In genomic region chr16:45877171-45877570, GRCm38 (mm10) we compare ENCODE assay signal across 8 mouse cellular contexts.
DNase-seq lines count a peak whose midpoint lies in the region; ATAC-seq and TF ChIP-seq lines count a peak whose summit lies in the region.

No protein-coding gene starts in this region.

- WGBS in forebrain, embryonic 16.5 days: 80% methylated on average over 5 of the region's 5 CpGs
- WGBS in forebrain, embryonic 14.5 days: 80% methylated on average over 5 of the region's 5 CpGs
- 59% methylated on average over 5 of the region's 5 CpGs for WGBS in lung, embryonic 15.5 days
- whole genome bisulfite sequencing in lung, adult 2 months: 52% methylated on average over 5 of the region's 5 CpGs
- 88% methylated on average over 5 of the region's 5 CpGs for WGBS in hindbrain, embryonic 12.5 days

- TF ChIP-seq POLR2A in lung, adult 2 months (IDR thresholded peaks at IDR 0.05; ENCODE audit: borderline replicate concordance, extremely low read depth, low read depth, low read length): no peak

- H3K27ac ChIP-seq in forebrain, embryonic 16.5 days (ENCODE audit: low read length): no peak overlapping the region
- H3K27ac ChIP-seq in forebrain, embryonic 14.5 days (ENCODE audit: low read depth, low read length): no peak overlapping the region
- H3K27ac ChIP-seq in lung, embryonic 15.5 days: peak overlapping the region; percentile 44; the same call in 1 of the 2 replicates
- H3K27ac ChIP-seq in hindbrain, embryonic 12.5 days: no peak overlapping the region

- no peak overlapping the region for H3K9ac ChIP-seq in forebrain, embryonic 16.5 days (replicated peaks; ENCODE audit: low read depth, low read length)
- H3K9ac ChIP-seq in forebrain, embryonic 14.5 days (ENCODE audit: low read length): no peak overlapping the region
- H3K9ac ChIP-seq in lung, embryonic 15.5 days: no peak overlapping the region
- no peak overlapping the region for H3K9ac ChIP-seq in hindbrain, embryonic 12.5 days

- no peak for DNase-seq in forebrain, embryonic 14.5 days (ENCODE audit: low spot score)
- no peak for DNase-seq in lung, adult 2 months
- peak; percentile 27 to 68 for DNase-seq in kidney, postnatal 25 days
- DNase-seq in right cerebral cortex, postnatal 36 days (ENCODE audit: low spot score in 2 of 2): peak; percentile 7 to 15
- DNase-seq in adrenal gland, postnatal 4 days (ENCODE audit: low spot score in 2 of 2): no peak

- no peak overlapping the region for H3K4me2 ChIP-seq in forebrain, embryonic 16.5 days (ENCODE audit: low read length)
- H3K4me2 ChIP-seq in forebrain, embryonic 14.5 days (ENCODE audit: low read length): no peak overlapping the region
- H3K4me2 ChIP-seq in lung, embryonic 15.5 days: no peak overlapping the region
- H3K4me2 ChIP-seq in hindbrain, embryonic 12.5 days (replicated peaks): no peak overlapping the region

- no peak overlapping the region for H3K4me3 ChIP-seq in forebrain, embryonic 16.5 days (replicated peaks; ENCODE audit: low read length)
- H3K4me3 ChIP-seq in forebrain, embryonic 14.5 days (ENCODE audit: low read depth, low read length): no peak overlapping the region
- H3K4me3 ChIP-seq in lung, embryonic 15.5 days: no peak overlapping the region
- H3K4me3 ChIP-seq in lung, adult 2 months (replicated peaks; ENCODE audit: extremely low read depth, low read depth, low read length): no peak overlapping the region
- no peak overlapping the region for H3K4me3 ChIP-seq in hindbrain, embryonic 12.5 days

- H3K27me3 ChIP-seq in forebrain, embryonic 16.5 days (replicated peaks; ENCODE audit: control insufficient read depth, insufficient read depth, low read length): no peaks in the 10 kb centered on the region
- H3K27me3 ChIP-seq in forebrain, embryonic 14.5 days (replicated peaks; ENCODE audit: control insufficient read depth, insufficient read depth, low read length): no peaks in the 10 kb centered on the region
- H3K27me3 ChIP-seq in lung, embryonic 15.5 days: no peaks in the 10 kb centered on the region
- H3K27me3 ChIP-seq in hindbrain, embryonic 12.5 days: no peaks in the 10 kb centered on the region

- no peaks in the 10 kb centered on the region for H3K9me3 ChIP-seq in forebrain, embryonic 16.5 days (ENCODE audit: control insufficient read depth, low read length)
- no peaks in the 10 kb centered on the region for H3K9me3 ChIP-seq in forebrain, embryonic 14.5 days (replicated peaks; ENCODE audit: control insufficient read depth, low read length)
- H3K9me3 ChIP-seq in lung, embryonic 15.5 days: no peaks in the 10 kb centered on the region
- H3K9me3 ChIP-seq in hindbrain, embryonic 12.5 days (replicated peaks): no peaks in the 10 kb centered on the region

- no peaks in the 10 kb centered on the region for H3K36me3 ChIP-seq in forebrain, embryonic 16.5 days (ENCODE audit: control insufficient read depth, insufficient read depth)
- H3K36me3 ChIP-seq in forebrain, embryonic 14.5 days (ENCODE audit: control insufficient read depth, insufficient read depth, low read length): no peaks in the 10 kb centered on the region
- no peaks in the 10 kb centered on the region for H3K36me3 ChIP-seq in lung, embryonic 15.5 days
- no peaks in the 10 kb centered on the region for H3K36me3 ChIP-seq in hindbrain, embryonic 12.5 days

- ATAC-seq in forebrain, embryonic 16.5 days: 0 out of 2 replicates have a peak, but pooled peaks have one; percentile 23
- no peak for ATAC-seq in forebrain, embryonic 14.5 days
- ATAC-seq in lung, embryonic 15.5 days (ENCODE audit: borderline replicate concordance, extremely low read depth, low FRiP score, low TSS enrichment): peak; percentile 48; the same call in 1 of the 2 replicates
- ATAC-seq in hindbrain, embryonic 12.5 days (ENCODE audit: low FRiP score): no peak

- no peaks in the 10 kb centered on the region for H3K4me1 ChIP-seq in forebrain, embryonic 16.5 days (replicated peaks; ENCODE audit: control insufficient read depth, insufficient read depth, low read length)
- no peaks in the 10 kb centered on the region for H3K4me1 ChIP-seq in forebrain, embryonic 14.5 days (ENCODE audit: control insufficient read depth, insufficient read depth, low read length)
- peaks cover 15% of the 10 kb centered on the region for H3K4me1 ChIP-seq in lung, embryonic 15.5 days
- H3K4me1 ChIP-seq in lung, adult 2 months (ENCODE audit: control insufficient read depth, insufficient read depth, low read length): no peaks in the 10 kb centered on the region; the same call in 1 of the 2 replicates
- no peaks in the 10 kb centered on the region for H3K4me1 ChIP-seq in hindbrain, embryonic 12.5 days

- TF ChIP-seq CTCF in lung, adult 2 months (IDR thresholded peaks at IDR 0.05; ENCODE audit: insufficient read depth, low read length): no peak

Comparison
In these comparisons a context has a peak if more than half of its experiments do, and no peak if none do; other contexts are left out.
1. ATAC-seq: peak in forebrain, embryonic 16.5 days (single experiment) and lung, embryonic 15.5 days (single experiment); none in forebrain, embryonic 14.5 days (single experiment) and hindbrain, embryonic 12.5 days (single experiment).
2. DNase-seq: peak in kidney, postnatal 25 days (2 of 2) and right cerebral cortex, postnatal 36 days (2 of 2); none in forebrain, embryonic 14.5 days (single experiment), lung, adult 2 months (single experiment) and adrenal gland, postnatal 4 days (0 of 2).